ENCODE assay signal across 10 mouse cellular contexts in the genomic region with DNA sequence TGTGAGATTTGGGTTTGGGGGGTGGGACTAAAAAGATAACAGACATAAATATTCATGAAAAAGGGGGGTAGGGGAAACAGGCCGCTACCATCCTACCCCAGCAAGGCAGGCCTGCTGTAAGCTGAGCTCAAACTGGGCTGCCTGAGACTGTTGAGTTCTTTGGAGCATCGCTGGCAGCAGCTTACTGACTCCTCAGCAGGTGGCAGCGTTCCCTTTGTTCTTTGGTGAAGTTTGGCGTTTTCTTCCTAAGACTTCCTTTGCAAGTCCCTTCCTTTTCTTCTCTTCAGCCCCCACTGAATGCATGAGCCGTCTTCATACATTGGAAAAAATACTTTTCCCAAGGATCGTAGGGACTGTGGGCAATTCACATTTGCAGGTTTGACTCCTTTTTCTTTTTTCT. TPM values are rescaled to one million over a fixed set of nuclear protein-coding genes. Genes with fewer than 3 reads are reported as not detected.
A peak's percentile ranks its signal among the peaks of the same experiment; 100 is the strongest.
DNase-seq lines count a peak whose midpoint lies in the region; ATAC-seq and TF ChIP-seq lines count a peak whose summit lies in the region.
"Had no signal": no experiment of that assay in that cellular context is flagged by ENCODE, and none has a peak within 500 bp of the region (broad histone marks: within the 10 kb centered on the region; RNA-seq: fewer than 3 reads in every experiment).

No protein-coding gene starts in this region.

- H3K36me3 ChIP-seq in kidney, postnatal 0 days (ENCODE audit: insufficient read depth, low read length): no peaks in the 10 kb centered on the region
- H3K36me3 ChIP-seq: G1E had no signal

- no peaks in the 10 kb centered on the region for H3K9me3 ChIP-seq in kidney, postnatal 0 days (replicated peaks; ENCODE audit: low read length)
- H3K9me3 ChIP-seq: G1E had no signal

- no peak overlapping the region for H3K27ac ChIP-seq in left cerebral cortex, adult 2 months
- no peak overlapping the region for H3K27ac ChIP-seq in kidney, postnatal 0 days
- H3K27ac ChIP-seq in olfactory bulb, adult 2 months (ENCODE audit: insufficient read depth, low read depth, low read length): no peak overlapping the region
- H3K27ac ChIP-seq: macrophage had no signal

- no peak for ATAC-seq in kidney, postnatal 0 days (replicated peaks; ENCODE audit: low FRiP score, low read depth)

- no peak for TF ChIP-seq POLR2A in olfactory bulb, adult 2 months (IDR thresholded peaks at IDR 0.05; ENCODE audit: insufficient read depth, low read depth, low read length)

- no peak overlapping the region for H3K4me2 ChIP-seq in kidney, postnatal 0 days (ENCODE audit: low read length)

- no peak overlapping the region for H3K9ac ChIP-seq in kidney, postnatal 0 days (ENCODE audit: low read depth, low read length)

- 13% methylated on average over 6 of the region's 6 CpGs for WGBS in kidney, postnatal 0 days
- WGBS in olfactory bulb, adult 2 months: 8% methylated on average over 6 of the region's 6 CpGs

- TF ChIP-seq CTCF in left cerebral cortex, adult 2 months (IDR thresholded peaks at IDR 0.05): peak; percentile 54
- peak; percentile 65 for TF ChIP-seq CTCF in kidney, postnatal 0 days (IDR thresholded peaks at IDR 0.05; ENCODE audit: low read depth)
- 0 out of 2 replicates have a peak, but pooled peaks have one; percentile 34 for TF ChIP-seq CTCF in olfactory bulb, adult 2 months (IDR thresholded peaks at IDR 0.05; ENCODE audit: insufficient read depth, low read depth, low read length)

- H3K4me1 ChIP-seq in kidney, postnatal 0 days (replicated peaks; ENCODE audit: insufficient read depth, low read length): no peaks in the 10 kb centered on the region
- H3K4me1 ChIP-seq in olfactory bulb, adult 2 months (ENCODE audit: control insufficient read depth, insufficient read depth, low read length): peaks cover 2% of the 10 kb centered on the region

- no peak overlapping the region for H3K4me3 ChIP-seq in left cerebral cortex, adult 2 months
- no peak overlapping the region for H3K4me3 ChIP-seq in kidney, postnatal 0 days (replicated peaks; ENCODE audit: low read depth, low read length)
- no peak overlapping the region for H3K4me3 ChIP-seq in olfactory bulb, adult 2 months (ENCODE audit: insufficient read depth, low read depth, low read length)

- no peaks in the 10 kb centered on the region for H3K27me3 ChIP-seq in kidney, postnatal 0 days (ENCODE audit: insufficient read depth, low read length)

- intact Hi-C loops in left cerebral cortex, adult 2 months (cut with DNase I): loop anchor here (2.0 kb wide), 1 partner anchor 617 kb away; no protein-coding TSS in a partner anchor

- peak; percentile 25 for DNase-seq in adrenal gland, postnatal 25 days
- no peak for DNase-seq in adrenal gland, postnatal 4 days (ENCODE audit: low spot score in 2 of 2)
- peak; percentile 32 to 43 for DNase-seq in left cerebral cortex, adult 2 months (ENCODE audit: extremely low spot score in 1 of 2, low spot score in 2 of 2)
- no peak for DNase-seq in left cerebral cortex, adult 11 months (ENCODE audit: low spot score)
- peak; percentile 75 for DNase-seq in ZHBTc4 (ENCODE audit: low read depth, low spot score)
- peak; percentile 82 for DNase-seq in kidney, postnatal 0 days (ENCODE audit: low spot score)
- no peak for DNase-seq in cerebellum, adult 9-11 months

RNA-seq across cellular contexts. Expression of gene Pten, which starts 7.9 kb away (rescaled TPM):
- total RNA-seq in adrenal gland, postnatal 25 days (2021): 71.8 and 78.0 TPM in 2 replicates
- 10 to 100 TPM; 65.8 to 67.6 TPM for total RNA-seq in adrenal gland, postnatal 4 days (2021)
- 100 to 1,000 TPM; 141 to 154 TPM for total RNA-seq in left cerebral cortex, adult 2 months (2021)
- 8.9 and 9.2 TPM in 2 replicates for polyA plus RNA-seq in kidney, postnatal 0 days (2015; fragmentation: Nextera tagmentation; extraction: Ambion mirVana)
- 127 and 174 TPM in 2 replicates for polyA plus RNA-seq in olfactory bulb, adult 2 months (2012; ENCODE audit: insufficient read depth, insufficient read length, low replicate concordance, missing spikeins)

RNA-seq across cellular contexts. Expression of gene Atad1, which starts 9.8 kb away (rescaled TPM):
- total RNA-seq in adrenal gland, postnatal 25 days (2021): 74.5 and 83.5 TPM in 2 replicates
- 10 to 100 TPM; 70.7 to 72.4 TPM for total RNA-seq in adrenal gland, postnatal 4 days (2021)
- total RNA-seq in left cerebral cortex, adult 2 months (2021): 10 to 100 TPM; 91.3 to 96.5 TPM
- 79.2 and 83.7 TPM in 2 replicates for polyA plus RNA-seq in kidney, postnatal 0 days (2015; fragmentation: Nextera tagmentation; extraction: Ambion mirVana)
- polyA plus RNA-seq in olfactory bulb, adult 2 months (2012; ENCODE audit: insufficient read depth, insufficient read length, low replicate concordance, missing spikeins): not detected in 2 replicates

Comparison
In these comparisons a context has a peak if more than half of its experiments do, and no peak if none do; other contexts are left out.
1. DNase-seq: peak in adrenal gland, postnatal 25 days (single experiment), left cerebral cortex, adult 2 months (2 of 2), ZHBTc4 (single experiment) and kidney, postnatal 0 days (single experiment); none in adrenal gland, postnatal 4 days (0 of 2), left cerebral cortex, adult 11 months (single experiment) and cerebellum, adult 9-11 months (single experiment).
2. Peak in every context shown above with its lines, with median percentiles within 50 percentile points of each other: CTCF ChIP-seq.